Mouse (Mus musculus) 3134 (cell line): ENCODE results near the gene Ankrd11.

Experiments
- DNase-seq: peaks from one replicate; pipeline ENCODE4 v3.0.0-alpha.2; 2011; ENCODE audit warnings: low spot score; ENCODE audit not compliant: insufficient read length; ENCODE audit errors: extremely low read depth

Gene Ankrd11

DNA sequence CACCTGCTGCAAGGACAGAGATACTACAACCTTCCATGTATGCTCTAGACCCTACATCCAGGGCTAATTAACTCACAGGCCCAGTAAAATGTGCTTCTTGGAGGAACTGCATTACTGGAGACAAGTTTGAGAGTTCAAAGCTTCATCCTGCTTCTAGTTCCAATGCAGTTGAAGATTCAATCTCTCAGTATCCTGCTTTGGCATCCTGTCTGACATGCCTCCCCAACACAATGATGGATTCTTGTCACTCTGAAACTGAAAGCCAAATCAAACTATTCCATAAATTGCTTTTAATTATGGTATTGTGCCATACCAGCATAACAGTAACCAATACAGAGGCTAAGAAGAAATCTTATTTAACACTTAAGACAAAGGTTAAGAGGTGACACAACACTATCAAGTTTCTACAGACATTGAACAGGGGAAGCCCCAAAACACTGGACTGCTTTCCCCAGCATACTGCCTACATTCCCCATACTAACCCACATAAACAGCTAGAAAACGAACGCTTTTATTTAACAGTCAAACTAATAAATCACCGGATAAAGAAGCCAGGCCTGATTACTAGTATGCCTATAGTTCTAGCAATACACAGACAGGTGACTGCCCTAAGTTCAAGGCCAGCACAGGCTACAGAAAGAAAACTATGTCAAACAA lies 72.0 kb downstream of the Ankrd11 start:
- no peak for DNase-seq

DNA sequence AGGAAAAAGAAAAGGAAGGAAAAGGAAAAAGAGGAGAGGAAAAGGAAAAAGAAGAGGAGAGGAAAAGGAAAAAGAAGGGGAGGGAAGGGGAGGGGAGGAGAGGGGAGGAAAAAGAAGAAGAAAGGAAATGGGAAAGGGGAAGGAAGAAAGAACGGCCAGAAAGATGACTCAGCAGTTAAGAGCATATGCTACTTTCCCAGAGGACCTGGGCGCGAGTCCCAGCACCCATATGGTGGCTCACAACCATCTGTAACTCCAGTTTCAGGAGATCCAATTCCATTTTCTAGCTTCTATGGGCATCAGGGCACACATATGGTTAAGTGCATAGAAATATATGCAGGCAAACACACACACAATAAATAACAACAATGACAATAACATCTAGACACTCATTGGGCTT lies 73.9 kb downstream of the Ankrd11 start:
- no peak for DNase-seq

DNA sequence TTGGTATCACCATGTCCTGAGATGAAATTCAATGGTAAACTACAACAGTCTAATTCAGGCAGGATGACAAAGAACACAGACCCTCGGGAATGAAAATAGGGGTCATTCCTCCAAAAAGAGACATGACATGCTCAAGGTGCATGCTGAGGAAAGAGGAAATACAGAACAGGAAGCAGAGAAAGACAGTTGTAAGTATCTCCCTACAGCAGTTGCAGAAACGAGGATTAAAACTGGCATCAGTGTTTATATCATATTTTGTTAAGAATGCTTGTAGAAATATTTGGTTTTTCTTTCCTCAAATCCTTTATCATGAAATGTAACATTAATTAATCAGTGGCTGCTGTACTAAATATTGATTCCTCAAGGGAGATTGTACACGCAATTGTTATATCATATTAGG lies 75.4 kb downstream of the Ankrd11 start:
- no peak for DNase-seq

DNA sequence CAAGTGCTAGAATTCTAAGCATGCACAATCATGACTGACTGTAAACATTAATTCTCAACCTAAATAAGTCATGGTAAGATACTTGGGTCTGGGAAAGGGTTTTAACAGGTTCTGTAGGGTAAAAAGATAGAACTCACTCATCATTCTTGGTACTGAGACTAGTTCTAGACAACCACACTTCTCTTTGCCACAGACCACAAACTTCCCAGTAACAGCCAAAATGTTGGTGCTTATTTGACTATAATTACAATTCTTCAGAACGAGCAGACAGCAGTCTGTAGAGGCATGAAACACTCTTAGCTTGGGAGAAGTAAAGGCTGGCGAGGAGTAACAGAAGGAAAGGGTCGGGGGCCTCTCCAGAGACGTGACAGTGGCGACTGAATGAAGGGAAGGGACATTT lies 80.0 kb downstream of the Ankrd11 start:
- DNase-seq = no peak

DNA sequence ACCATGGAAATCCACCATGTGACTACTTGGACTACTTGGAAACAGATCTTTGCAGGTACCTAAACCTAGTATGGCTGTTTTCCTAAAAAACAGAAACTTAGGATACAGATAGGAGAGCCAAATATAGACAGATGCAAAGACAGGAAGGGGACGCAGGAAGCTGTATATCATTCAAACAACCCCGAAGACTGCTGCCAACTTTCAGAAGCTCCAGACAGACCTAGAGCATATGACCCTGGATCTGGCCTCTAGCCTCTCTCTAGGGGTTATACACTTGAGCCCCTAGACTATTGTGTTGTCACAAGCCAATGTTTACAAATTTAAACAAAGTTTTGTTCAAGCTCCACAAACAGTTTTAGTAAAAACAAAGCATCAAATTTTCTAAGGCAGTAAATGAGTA lies 80.6 kb downstream of the Ankrd11 start:
- no peak for DNase-seq

DNA sequence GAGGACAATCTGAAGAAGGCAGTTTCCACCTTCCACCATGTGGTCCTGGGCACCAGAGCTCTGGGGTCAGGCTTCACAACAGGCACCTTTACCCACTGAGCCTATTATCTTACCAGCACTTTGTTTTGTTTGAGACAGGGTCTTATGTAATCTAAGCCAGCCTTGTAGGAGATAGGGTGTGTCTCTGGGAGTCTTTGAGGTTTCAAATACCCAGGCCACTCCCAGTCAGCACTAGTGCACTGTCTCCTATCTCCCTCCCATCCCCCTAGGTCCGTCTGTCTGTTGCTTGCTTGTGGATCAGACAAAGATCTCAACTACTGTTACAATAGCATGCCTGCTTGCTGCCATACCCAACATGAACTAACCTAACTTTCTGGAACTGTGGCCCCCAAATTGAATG lies 81.1 kb downstream of the Ankrd11 start:
- DNase-seq = no peak

DNA sequence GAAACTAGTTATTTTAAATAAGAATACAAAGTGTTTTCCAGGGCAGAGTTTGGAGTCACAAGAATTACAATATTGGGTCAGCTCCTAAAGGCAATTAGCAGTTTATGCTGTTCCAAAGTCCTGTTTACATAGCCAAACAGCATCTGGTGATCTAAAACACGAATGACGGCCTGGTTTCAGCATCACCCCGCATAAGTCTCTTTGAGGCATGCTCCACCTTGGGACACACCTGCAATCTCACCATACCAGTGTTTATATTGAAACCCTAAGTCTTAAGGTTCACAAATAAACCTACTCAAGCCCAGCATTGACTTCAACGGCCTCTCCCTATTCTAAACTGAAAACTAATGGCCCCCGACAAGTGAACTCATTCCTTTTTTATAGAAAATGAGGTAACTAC lies 81.8 kb downstream of the Ankrd11 start:
- no peak for DNase-seq

DNA sequence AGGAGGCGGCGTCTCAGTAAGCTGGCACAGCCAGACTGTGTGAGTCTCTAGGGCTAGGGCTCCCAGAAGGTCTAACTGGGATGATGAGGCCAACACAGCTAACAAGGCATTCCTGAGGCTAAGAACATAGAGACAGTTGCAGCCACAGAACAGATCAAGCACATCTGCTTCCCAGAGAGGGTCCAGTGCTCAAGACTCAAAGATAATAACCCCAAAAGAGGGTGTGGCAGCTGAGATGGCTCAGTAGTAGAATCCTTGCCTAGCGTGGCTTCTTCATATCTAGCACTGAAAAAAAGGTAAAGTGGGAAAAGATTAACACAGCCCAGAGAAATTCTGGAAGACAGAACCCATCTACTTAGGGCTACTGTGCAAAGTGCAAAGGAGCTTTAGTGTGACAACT lies 86.1 kb downstream of the Ankrd11 start:
- no peak for DNase-seq

DNA sequence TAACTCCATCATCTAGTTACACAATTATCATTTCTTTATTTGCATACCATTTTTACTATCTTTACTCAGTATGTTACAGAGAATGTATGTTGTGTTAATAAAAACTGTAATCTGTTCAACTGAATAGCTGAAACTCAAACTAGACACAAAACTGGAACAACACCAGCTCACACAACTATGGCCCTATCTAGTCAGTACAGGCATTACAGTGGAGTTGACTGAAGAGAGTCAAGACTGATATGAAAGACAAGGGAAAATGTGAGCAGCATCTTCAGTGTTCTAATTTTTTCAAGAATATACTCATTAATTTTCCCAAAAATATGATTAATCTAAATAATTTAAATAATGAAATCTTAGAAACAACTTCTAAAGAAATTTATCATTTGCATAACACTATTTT lies 86.9 kb downstream of the Ankrd11 start:
- DNase-seq = no peak

DNA sequence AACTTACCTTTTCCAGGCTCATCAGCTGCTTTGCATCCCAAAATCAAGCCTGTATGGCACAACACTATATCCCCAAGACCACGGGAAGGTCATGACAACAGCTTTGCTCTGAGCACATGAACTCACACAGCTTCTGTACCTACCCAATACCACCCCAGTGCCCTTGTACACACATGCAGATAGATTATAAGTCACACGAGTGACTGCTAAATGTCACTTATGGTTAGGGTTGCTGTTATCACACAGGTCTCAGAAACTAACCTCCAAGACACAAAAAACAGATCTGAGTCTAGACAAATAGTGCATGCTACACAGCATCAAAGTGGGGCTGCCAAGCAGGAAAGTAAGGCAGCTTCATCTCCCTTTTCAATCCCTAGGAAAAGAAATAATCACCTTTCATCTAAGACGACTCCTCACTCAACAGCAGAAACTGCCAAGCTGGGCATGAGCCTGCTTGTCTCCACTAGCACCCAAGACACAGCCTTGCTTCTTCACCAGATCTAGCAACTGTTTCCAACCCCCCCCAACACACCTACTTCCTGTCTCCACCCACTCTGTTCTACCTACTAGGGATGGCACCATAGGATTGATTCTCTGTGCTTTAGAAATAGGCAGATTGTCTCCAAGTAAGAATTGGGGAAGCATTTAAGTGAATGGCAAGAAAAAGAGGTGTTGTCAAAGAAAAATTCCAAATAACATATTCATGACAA lies 87.8 kb downstream of the Ankrd11 start:
- no peak for DNase-seq

DNA sequence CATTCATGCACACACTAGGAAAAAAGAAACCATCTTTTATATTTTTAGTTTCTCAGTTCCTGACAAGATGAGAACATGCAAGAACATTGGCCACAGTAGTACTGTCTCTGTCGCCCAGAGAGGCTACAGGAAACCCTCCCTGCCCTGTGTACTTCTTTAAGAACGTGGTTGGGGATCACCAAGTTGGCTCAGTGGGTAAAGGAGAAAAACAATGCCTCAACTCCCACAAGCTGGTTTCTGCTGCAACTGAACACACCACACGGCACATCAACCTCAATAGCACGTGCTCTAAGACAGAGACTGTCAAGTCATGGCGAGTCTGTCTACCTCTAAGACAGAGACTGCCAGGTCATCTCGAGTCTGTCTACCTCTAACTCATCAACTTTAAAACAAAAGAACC lies 89.0 kb downstream of the Ankrd11 start:
- DNase-seq = no peak

DNA sequence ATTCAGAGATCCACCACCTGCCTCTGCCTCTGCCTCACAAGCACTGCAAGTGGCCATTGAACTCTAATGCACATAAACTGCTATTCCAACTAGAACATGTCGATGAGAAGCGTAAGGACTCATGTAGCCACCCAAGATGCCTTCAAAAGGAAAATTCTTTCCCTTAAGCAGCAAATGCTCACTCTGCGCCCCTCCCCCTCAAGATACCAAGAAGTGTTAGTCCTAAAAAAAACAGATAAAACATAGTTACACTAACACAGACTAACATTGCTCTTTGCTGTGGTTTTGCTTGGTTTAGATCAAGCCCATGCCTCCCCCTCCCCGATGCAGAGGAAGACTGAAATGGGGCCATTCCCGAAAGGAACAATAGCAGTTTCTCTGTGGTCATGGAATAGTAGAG lies 90.6 kb downstream of the Ankrd11 start:
- no peak for DNase-seq

DNA sequence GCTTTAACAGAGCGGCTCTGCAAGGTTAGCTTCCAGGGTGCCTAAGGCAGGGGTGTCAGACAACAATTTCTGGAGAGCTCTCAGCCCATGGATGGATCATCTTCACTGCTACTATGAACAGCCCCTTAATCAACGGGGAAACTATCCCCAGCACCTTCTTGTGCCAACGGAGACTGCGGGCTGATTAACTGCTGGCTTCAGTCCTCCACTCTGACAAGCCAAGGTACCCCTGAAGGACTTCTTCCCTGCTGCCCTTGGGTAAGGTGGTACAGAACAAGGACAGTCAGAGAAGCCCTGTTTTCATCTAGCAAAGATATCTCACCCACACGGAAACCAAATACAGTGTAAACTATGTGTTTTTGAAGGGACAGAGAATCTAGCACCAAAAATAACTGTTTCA lies 92.4 kb downstream of the Ankrd11 start:
- DNase-seq = no peak

DNA sequence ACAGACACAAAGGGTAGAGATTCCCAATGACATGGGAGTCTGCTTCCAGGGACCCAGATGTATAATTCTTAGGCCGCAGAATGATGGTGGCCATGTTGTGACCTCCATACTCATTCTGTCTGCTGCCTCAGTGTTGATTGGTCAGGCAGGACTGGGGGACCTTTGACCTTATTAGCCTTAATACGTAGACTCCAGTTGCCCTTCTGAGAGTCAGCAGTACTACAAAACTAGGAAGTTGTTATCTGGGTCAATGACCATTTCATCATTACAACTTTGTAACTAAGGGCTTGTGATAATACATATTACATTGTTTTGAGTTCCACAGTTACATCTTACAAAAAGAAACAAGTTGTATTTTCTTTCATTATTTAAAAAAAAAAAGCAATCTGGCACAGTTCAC lies 96.3 kb downstream of the Ankrd11 start:
- DNase-seq = no peak

DNA sequence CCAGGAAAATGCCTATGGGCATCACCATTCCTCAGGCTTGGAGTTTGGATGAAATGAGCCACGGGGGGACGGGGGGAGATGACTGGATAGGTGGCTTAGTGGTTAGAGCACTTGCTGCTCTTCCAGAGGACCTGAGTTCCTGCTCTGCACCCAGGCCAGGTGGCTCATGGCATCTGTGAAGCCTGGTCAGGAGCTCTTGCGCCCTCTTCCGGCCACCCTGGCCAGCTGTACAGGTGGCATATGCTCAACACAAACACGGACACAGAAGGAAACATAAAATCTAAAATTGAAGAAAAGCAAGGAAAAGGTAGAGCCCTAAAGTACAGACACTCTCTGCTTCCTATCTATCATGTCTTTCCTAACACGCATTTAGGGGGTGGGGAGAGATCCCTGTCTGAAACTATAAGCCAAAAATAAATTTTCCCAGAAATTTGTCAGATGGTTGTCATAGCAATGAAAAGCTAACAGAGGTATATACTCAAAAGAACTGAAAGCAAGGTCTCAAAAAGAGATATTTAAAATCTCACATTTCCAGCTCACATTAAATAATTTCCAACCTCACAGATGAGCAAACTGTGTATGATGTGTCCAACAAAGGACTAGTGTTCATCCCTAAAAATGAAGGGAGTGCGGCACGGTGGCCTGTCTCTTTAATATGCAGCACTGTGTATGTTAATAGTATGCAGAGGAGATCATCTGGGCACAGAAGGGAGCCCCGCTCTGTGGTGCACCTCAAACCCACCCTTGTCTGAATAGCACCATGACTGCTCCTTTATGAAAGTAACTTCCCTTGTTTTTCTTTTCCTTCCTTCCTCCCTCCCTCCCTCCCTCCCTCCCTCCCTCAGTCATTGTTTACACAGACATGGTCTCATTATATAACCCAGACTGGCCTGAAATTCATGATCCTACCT lies 99.0 kb downstream of the Ankrd11 start:
- DNase-seq = no peak

DNA sequence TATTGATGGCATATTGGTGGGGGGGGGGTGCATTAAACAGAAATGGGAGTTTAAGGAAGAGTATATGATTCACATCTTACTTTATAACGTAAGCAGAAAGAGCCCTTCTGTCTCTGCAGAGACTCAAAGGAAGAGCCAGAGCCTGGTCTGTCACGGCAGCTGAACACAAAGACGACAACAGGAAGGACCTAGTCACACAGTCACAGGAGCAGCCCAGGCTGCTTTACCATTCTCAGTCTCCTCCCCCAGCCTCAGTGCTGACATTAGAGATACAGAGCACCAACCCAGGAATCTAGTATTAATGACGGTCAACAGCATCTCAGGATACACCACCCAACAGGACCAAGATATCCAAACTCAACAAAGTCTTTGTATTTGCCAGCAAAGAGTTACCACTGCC lies 103.5 kb downstream of the Ankrd11 start:
- no peak for DNase-seq

DNA sequence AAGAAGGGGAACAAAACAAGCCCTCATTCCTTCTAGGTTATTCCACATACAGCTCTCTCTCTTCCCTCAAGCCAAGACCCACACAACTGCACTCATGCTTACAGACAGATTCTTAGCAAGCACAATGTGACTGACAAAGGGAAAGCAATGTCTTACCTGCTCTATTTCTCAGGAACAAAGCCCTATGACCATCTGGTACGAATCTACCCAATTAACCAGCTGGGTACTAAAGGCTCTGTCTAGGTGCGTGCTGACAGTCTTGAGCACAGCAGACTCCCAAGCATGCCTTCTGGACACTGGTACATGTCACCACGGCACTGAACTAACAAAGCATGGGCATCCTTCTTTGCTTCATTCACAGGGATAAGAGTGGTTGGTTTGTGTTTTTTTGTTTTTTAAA lies 103.9 kb downstream of the Ankrd11 start:
- DNase-seq = no peak

DNA sequence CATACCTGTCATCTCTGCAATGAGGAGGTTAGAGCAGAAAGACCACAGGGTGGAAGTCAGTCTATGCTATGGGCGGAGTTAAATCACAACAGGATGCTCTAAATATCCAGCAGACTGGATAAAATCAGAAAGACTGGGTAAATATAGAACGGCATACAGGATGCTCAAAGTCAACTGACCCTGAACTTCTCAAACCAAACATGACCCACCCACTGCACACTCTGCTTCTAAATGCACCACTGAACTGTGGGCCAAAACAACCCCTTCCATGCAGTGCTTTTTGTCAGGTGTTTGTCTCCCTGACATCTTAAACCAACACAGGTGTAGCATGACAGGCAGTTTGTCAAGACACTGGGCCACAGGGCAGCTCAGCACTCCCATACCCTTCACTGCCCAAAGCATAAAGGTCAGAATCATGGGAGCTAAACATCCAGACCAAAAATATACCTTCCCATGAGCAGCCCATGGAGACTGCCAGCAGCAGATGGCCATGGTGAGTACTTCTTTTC lies 104.5 kb downstream of the Ankrd11 start:
- DNase-seq = no peak

DNA sequence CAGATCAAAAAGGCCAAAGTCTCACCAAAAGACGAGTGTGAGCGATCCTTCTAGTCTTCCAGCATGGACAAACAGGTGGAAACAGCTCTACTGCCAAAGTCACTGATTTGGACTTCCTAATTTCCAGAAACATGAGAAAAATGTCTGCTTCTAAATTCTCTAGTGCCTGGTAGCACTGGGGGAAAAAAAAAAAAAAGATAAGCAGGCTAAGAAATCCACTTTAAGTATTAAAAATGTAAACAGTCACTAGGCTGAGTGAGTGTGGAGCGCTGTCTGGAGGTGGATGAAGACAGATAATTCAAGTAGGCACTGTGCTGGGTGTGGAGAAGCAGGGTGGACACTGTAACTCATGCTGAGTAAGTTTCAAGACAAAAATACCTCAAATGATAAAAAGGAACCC lies 106.2 kb downstream of the Ankrd11 start:
- no peak for DNase-seq

DNA sequence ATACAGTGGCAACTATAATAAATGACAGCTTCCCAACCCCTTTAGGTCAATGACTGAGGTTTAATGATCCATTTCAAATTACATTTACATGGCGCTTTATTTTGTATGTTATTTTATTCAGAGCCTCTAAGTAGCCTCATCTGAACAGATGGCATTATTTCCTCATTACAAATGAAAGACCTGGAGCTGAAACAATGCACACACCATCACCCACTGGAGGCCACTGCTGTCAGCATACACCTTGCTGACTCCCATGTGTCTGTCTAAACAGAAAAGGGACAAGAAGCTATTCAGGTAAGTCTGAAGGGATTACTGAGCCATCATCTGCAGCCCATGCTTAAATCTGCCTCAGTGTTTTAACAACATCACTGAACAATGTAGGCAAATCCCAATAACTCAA lies 107.0 kb downstream of the Ankrd11 start:
- no peak for DNase-seq

DNA sequence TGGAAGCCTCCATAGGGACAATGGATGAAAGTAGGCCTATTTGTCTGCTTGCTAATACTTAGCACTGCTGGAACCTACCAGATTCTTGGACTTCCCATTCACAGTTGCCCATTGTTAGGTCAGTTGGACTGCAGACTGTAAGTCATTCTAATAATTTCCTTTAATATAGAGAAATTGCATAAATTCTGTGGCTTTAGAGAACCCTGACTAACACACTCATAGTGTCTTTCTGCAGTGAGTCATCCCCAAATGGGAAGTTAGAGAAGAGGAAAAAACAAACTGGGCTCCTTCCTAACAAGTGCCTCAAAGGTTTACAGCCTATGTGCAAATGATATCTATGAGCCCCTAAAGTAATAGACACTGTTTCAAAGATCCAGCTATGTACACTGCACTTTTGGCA lies 108.1 kb downstream of the Ankrd11 start:
- DNase-seq = peak; percentile 45

DNA sequence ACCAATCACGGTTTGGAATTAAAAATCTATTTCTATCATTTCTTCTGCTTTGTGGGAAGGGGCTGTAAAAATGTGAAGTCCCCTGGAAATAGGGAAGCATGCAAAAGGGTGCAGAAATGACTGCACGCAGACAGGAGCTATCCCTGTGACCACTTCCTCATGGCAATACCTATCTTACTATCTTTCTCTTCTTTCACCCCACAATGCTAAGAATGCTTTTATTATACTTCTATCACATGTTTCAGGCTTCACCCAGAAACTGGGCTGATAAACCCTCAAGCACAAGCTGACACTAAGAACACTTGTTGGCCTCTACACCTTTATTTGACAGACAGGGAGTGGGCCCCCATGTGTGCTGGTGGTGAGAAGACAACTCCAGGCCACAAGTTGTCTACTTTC lies 109.5 kb downstream of the Ankrd11 start:
- DNase-seq = no peak
